Mouse (Mus musculus) intestine, embryonic 15.5 days (tissue): ENCODE measurements around the gene Pole4. TPM values are rescaled to one million over a fixed set of nuclear protein-coding genes. Genes with fewer than 3 reads are reported as not detected.

ENCODE experiments used
- ATAC-seq: fragments of 200-750 bp; cut with Nextera tagmentation; 2 replicates; pipeline ENCODE4 v1.8.0; 2017; ENCODE audit warnings: moderate TSS enrichment, moderate library complexity
- H3K27ac ChIP-seq: fragments of 300-500 bp; sonication (generic); 2 replicates; pipeline ENCODE4 v1.5.1; 2015; ENCODE audit warnings: mild to moderate bottlenecking, inconsistent platforms
- H3K27me3 ChIP-seq: fragments of 300-500 bp; sonication (generic); replicated peaks from 2 replicates; pipeline ENCODE4 v1.6.1; 2015; ENCODE audit warnings: inconsistent platforms
- H3K36me3 ChIP-seq: fragments of 300-500 bp; sonication (generic); 2 replicates; pipeline ENCODE4 v1.6.1; 2015; ENCODE audit warnings: inconsistent platforms
- H3K4me1 ChIP-seq: fragments of 300-500 bp; sonication (generic); replicated peaks from 2 replicates; pipeline ENCODE4 v1.6.1; 2015; ENCODE audit warnings: inconsistent platforms
- H3K4me2 ChIP-seq: fragments of 300-500 bp; sonication (generic); replicated peaks from 2 replicates; pipeline ENCODE4 v1.6.1; 2015; ENCODE audit warnings: mild to moderate bottlenecking, inconsistent platforms
- H3K4me3 ChIP-seq: fragments of 300-500 bp; sonication (generic); replicated peaks from 2 replicates; pipeline ENCODE4 v1.5.1; 2015; ENCODE audit warnings: inconsistent platforms
- H3K9ac ChIP-seq: fragments of 300-500 bp; sonication (generic); 2 replicates; pipeline ENCODE4 v1.6.1; 2015; ENCODE audit warnings: inconsistent platforms
- H3K9me3 ChIP-seq: fragments of 300-500 bp; sonication (generic); 2 replicates; pipeline ENCODE4 v1.6.1; 2016; ENCODE audit warnings: inconsistent platforms
- WGBS: fragments of 180-500 bp; shearing (Covaris S2); methylation state at CpG from one replicate; pipeline ENCODE4 v1.1.7; 2015; 5-methylcytosine and 5-hydroxymethylcytosine counted together
- polyA plus RNA-seq: library from polyadenylated mRNA; unstranded; fragments of >200 nt; fragmentation: Nextera tagmentation; extraction: Ambion mirVana; gene quantifications from 2 replicates; pipeline ENCODE4 v1.2.1, GENCODE M21; 2015

The Pole4 gene
- polyA plus RNA-seq, 1 experiment from 2014 or later = 101 TPM

GRCm38 (mm10) chr6:82608756-82609155 is 96.4 kb downstream of the Pole4 start:
- no peaks in the 10 kb centered on the region for H3K4me1 ChIP-seq
- H3K4me3 ChIP-seq = no peak overlapping the region
- H3K9ac ChIP-seq = no peak overlapping the region
- no peak for ATAC-seq
- no peaks in the 10 kb centered on the region for H3K9me3 ChIP-seq
- H3K27ac ChIP-seq = no peak overlapping the region
- no peak overlapping the region for H3K4me2 ChIP-seq
- WGBS = 93% methylated on average over 4 of the region's 4 CpGs
- H3K27me3 ChIP-seq = no peaks in the 10 kb centered on the region
- no peaks in the 10 kb centered on the region for H3K36me3 ChIP-seq

- no peak overlapping the region for H3K4me3 ChIP-seq
- H3K4me2 ChIP-seq = no peak overlapping the region
- no peaks in the 10 kb centered on the region for H3K4me1 ChIP-seq
- no peak overlapping the region for H3K27ac ChIP-seq
- H3K9ac ChIP-seq = no peak overlapping the region
- H3K27me3 ChIP-seq = no peaks in the 10 kb centered on the region
- H3K36me3 ChIP-seq = no peaks in the 10 kb centered on the region
- H3K9me3 ChIP-seq = no peaks in the 10 kb centered on the region
- ATAC-seq = no peak
- WGBS = 66% methylated on average over 8 of the region's 8 CpGs
Measured at GRCm38 (mm10) chr6:82604791-82605190, 100.4 kb downstream of the Pole4 start.

- ATAC-seq = no peak
- Histone ChIP-seq H3K9me3 (no peaks in the 10 kb centered on the region), H3K9ac (no peak overlapping the region), H3K4me1 (no peaks in the 10 kb centered on the region), H3K36me3 (no peaks in the 10 kb centered on the region), H3K4me3 (no peak overlapping the region), H3K27me3 (no peaks in the 10 kb centered on the region), H3K27ac (no peak overlapping the region), H3K4me2 (no peak overlapping the region)
- whole genome bisulfite sequencing = 39% methylated on average over 2 of the region's 2 CpGs
Measured at GRCm38 (mm10) chr6:82603665-82604064, 101.5 kb downstream of the Pole4 start.

GRCm38 (mm10) chr6:82603228-82603627 is 101.9 kb downstream of the Pole4 start:
- no peaks in the 10 kb centered on the region for H3K27me3 ChIP-seq
- no peak overlapping the region for H3K9ac ChIP-seq
- no peak overlapping the region for H3K4me3 ChIP-seq
- ATAC-seq = no peak
- H3K27ac ChIP-seq = no peak overlapping the region
- no peaks in the 10 kb centered on the region for H3K9me3 ChIP-seq
- 82% methylated on average over 9 of the region's 9 CpGs for WGBS
- H3K36me3 ChIP-seq = no peaks in the 10 kb centered on the region
- no peak overlapping the region for H3K4me2 ChIP-seq
- no peaks in the 10 kb centered on the region for H3K4me1 ChIP-seq

- H3K9me3 ChIP-seq = no peaks in the 10 kb centered on the region
- 62% methylated on average over 8 of the region's 8 CpGs for WGBS
- H3K9ac ChIP-seq = no peak overlapping the region
- no peaks in the 10 kb centered on the region for H3K36me3 ChIP-seq
- no peak overlapping the region for H3K4me2 ChIP-seq
- no peak overlapping the region for H3K4me3 ChIP-seq
- ATAC-seq = no peak
- H3K4me1 ChIP-seq = no peaks in the 10 kb centered on the region
- H3K27me3 ChIP-seq = no peaks in the 10 kb centered on the region
- H3K27ac ChIP-seq = no peak overlapping the region
Measured at GRCm38 (mm10) chr6:82595461-82596090, 109.6 kb downstream of the Pole4 start.

GRCm38 (mm10) chr6:82589387-82589786 is 115.8 kb downstream of the Pole4 start:
- Histone ChIP-seq H3K27me3 (no peaks in the 10 kb centered on the region), H3K9me3 (no peaks in the 10 kb centered on the region), H3K9ac (no peak overlapping the region), H3K27ac (no peak overlapping the region), H3K4me3 (no peak overlapping the region), H3K36me3 (no peaks in the 10 kb centered on the region), H3K4me1 (no peaks in the 10 kb centered on the region), H3K4me2 (no peak overlapping the region)
- 93% methylated on average over 7 of the region's 7 CpGs for WGBS
- ATAC-seq = no peak

- no peaks in the 10 kb centered on the region for H3K4me1 ChIP-seq
- no peaks in the 10 kb centered on the region for H3K9me3 ChIP-seq
- no peak overlapping the region for H3K4me2 ChIP-seq
- H3K36me3 ChIP-seq = no peaks in the 10 kb centered on the region
- H3K27me3 ChIP-seq = no peaks in the 10 kb centered on the region
- H3K27ac ChIP-seq = no peak overlapping the region
- no peak for ATAC-seq
- H3K9ac ChIP-seq = no peak overlapping the region
- 64% methylated on average over 6 of the region's 6 CpGs for WGBS
- H3K4me3 ChIP-seq = no peak overlapping the region
Measured at GRCm38 (mm10) chr6:82585396-82585795, 119.8 kb downstream of the Pole4 start.

GRCm38 (mm10) chr6:82575445-82575844 is 129.7 kb downstream of the Pole4 start:
- no peaks in the 10 kb centered on the region for H3K4me1 ChIP-seq
- no peak overlapping the region for H3K27ac ChIP-seq
- WGBS = 72% methylated on average over 5 of the region's 5 CpGs
- ATAC-seq = no peak
- H3K9ac ChIP-seq = no peak overlapping the region
- H3K9me3 ChIP-seq = no peaks in the 10 kb centered on the region
- no peaks in the 10 kb centered on the region for H3K36me3 ChIP-seq
- no peak overlapping the region for H3K4me2 ChIP-seq
- no peaks in the 10 kb centered on the region for H3K27me3 ChIP-seq
- H3K4me3 ChIP-seq = no peak overlapping the region

Other genes with a start within 250 kb of the Pole4 start
- 18.8 and 22.0 TPM in 2 replicates for gene Hk2, start 69.1 kb upstream of the Pole4 start, polyA plus RNA-seq
- gene Sema4f, start 234.4 kb upstream of the Pole4 start, polyA plus RNA-seq = 1.5 and 1.7 TPM in 2 replicates
- gene M1ap, start 241.5 kb upstream of the Pole4 start, polyA plus RNA-seq = 0.26 and 0.78 TPM in 2 replicates